Mouse (Mus musculus) liver, embryonic 15.5 days (tissue): ENCODE data around the gene Gm28053. TPM values are rescaled to one million over a fixed set of nuclear protein-coding genes. Genes with fewer than 3 reads are reported as not detected.

Experiments used
- ATAC-seq: fragments of 200-750 bp; cut with Nextera tagmentation; 2 replicates; pipeline ENCODE4 v1.8.0; 2017; ENCODE audit warnings: moderate number of reproducible peaks, mild to moderate bottlenecking, moderate library complexity; ENCODE audit not compliant: insufficient read depth
- H3K27ac ChIP-seq: fragments of 300-500 bp; sonication (generic); replicated peaks from 2 replicates; pipeline ENCODE4 v1.5.1; 2015; ENCODE audit warnings: mild to moderate bottlenecking, inconsistent platforms
- H3K27me3 ChIP-seq: fragments of 300-500 bp; sonication (generic); 2 replicates; pipeline ENCODE4 v1.6.1; 2015; ENCODE audit warnings: mild to moderate bottlenecking, inconsistent platforms
- H3K36me3 ChIP-seq: fragments of 300-500 bp; sonication (generic); replicated peaks from 2 replicates; pipeline ENCODE4 v1.6.1; 2015; ENCODE audit warnings: moderate library complexity, mild to moderate bottlenecking, inconsistent platforms
- H3K4me1 ChIP-seq: fragments of 300-500 bp; sonication (generic); replicated peaks from 2 replicates; pipeline ENCODE4 v1.6.1; 2015; ENCODE audit warnings: inconsistent platforms
- H3K4me2 ChIP-seq: fragments of 300-500 bp; sonication (generic); 2 replicates; pipeline ENCODE4 v1.6.1; 2015; ENCODE audit warnings: moderate library complexity, mild to moderate bottlenecking, inconsistent platforms
- H3K4me3 ChIP-seq: fragments of 300-500 bp; sonication (generic); replicated peaks from 2 replicates; pipeline ENCODE4 v1.5.1; 2015; ENCODE audit warnings: mild to moderate bottlenecking, inconsistent platforms
- H3K9ac ChIP-seq: fragments of 300-500 bp; sonication (generic); 2 replicates; pipeline ENCODE4 v1.6.1; 2015; ENCODE audit warnings: moderate library complexity, mild to moderate bottlenecking, inconsistent platforms
- H3K9me3 ChIP-seq: fragments of 300-500 bp; sonication (generic); replicated peaks from 2 replicates; pipeline ENCODE4 v1.6.1; 2016; ENCODE audit warnings: inconsistent platforms
- WGBS: fragments of 180-500 bp; shearing (Covaris S2); methylation state at CpG from one replicate; pipeline ENCODE4 v1.1.7; 2015; ENCODE audit warnings: mixed read lengths; ENCODE audit not compliant: insufficient replicate concordance; 5-methylcytosine and 5-hydroxymethylcytosine counted together
- polyA plus RNA-seq: library from polyadenylated mRNA; unstranded; fragments of >200 nt; fragmentation: Nextera tagmentation; extraction: Ambion mirVana; gene quantifications from 2 replicates; pipeline ENCODE4 v1.2.1, GENCODE M21; 2015

Gm28053 gene
- polyA plus RNA-seq, 1 experiment from 2014 or later = not detected

GRCm38 (mm10) chr6:48725476-48725875 is 7.1 kb downstream of the Gm28053 start:
- 9% methylated on average over 1 of the region's 1 CpGs for WGBS
- no peak overlapping the region for H3K4me2 ChIP-seq
- H3K27ac ChIP-seq = no peak overlapping the region
- H3K4me3 ChIP-seq = no peak overlapping the region
- ATAC-seq = no peak
- no peaks in the 10 kb centered on the region for H3K9me3 ChIP-seq
- H3K9ac ChIP-seq = no peak overlapping the region
- H3K27me3 ChIP-seq = no peaks in the 10 kb centered on the region
- no peaks in the 10 kb centered on the region for H3K36me3 ChIP-seq
- H3K4me1 ChIP-seq = no peaks in the 10 kb centered on the region

GRCm38 (mm10) chr6:48727761-48728160 is 9.4 kb downstream of the Gm28053 start:
- no peaks in the 10 kb centered on the region for H3K27me3 ChIP-seq
- no peak for ATAC-seq
- 61% methylated on average over 5 of the region's 5 CpGs for WGBS
- no peak overlapping the region for H3K27ac ChIP-seq
- no peaks in the 10 kb centered on the region for H3K9me3 ChIP-seq
- H3K4me3 ChIP-seq = no peak overlapping the region
- H3K4me1 ChIP-seq = no peaks in the 10 kb centered on the region
- H3K4me2 ChIP-seq = no peak overlapping the region
- H3K36me3 ChIP-seq = no peaks in the 10 kb centered on the region
- no peak overlapping the region for H3K9ac ChIP-seq

- no peak overlapping the region for H3K27ac ChIP-seq
- no peaks in the 10 kb centered on the region for H3K4me1 ChIP-seq
- whole genome bisulfite sequencing = 9% methylated on average over 8 of the region's 8 CpGs
- no peaks in the 10 kb centered on the region for H3K9me3 ChIP-seq
- ATAC-seq = no peak
- H3K4me2 ChIP-seq = no peak overlapping the region
- no peak overlapping the region for H3K9ac ChIP-seq
- no peak overlapping the region for H3K4me3 ChIP-seq
- no peaks in the 10 kb centered on the region for H3K27me3 ChIP-seq
- H3K36me3 ChIP-seq = no peaks in the 10 kb centered on the region
Observed at GRCm38 (mm10) chr6:48732864-48733304, 14.5 kb downstream of the Gm28053 start.

GRCm38 (mm10) chr6:48733660-48734059 is 15.3 kb downstream of the Gm28053 start:
- 60% methylated on average over 1 of the region's 1 CpGs for WGBS

GRCm38 (mm10) chr6:48737053-48737452 is 18.6 kb downstream of the Gm28053 start:
- Histone ChIP-seq H3K27ac (no peak overlapping the region), H3K36me3 (no peaks in the 10 kb centered on the region), H3K9me3 (no peaks in the 10 kb centered on the region), H3K4me3 (no peak overlapping the region), H3K4me1 (peaks cover 13% of the 10 kb centered on the region), H3K27me3 (0 out of 2 replicates have a peak, but pooled peaks cover 3% of the 10 kb centered on the region), H3K4me2 (no peak overlapping the region), H3K9ac (no peak overlapping the region)
- no peak for ATAC-seq
- WGBS = 23% methylated on average over 2 of the region's 2 CpGs

More at GRCm38 (mm10) chr6:48733660-48734059, 15.3 kb downstream of the Gm28053 start:
- Histone ChIP-seq H3K27ac (no peak overlapping the region), H3K9me3 (no peaks in the 10 kb centered on the region), H3K27me3 (no peaks in the 10 kb centered on the region), H3K4me2 (no peak overlapping the region), H3K4me1 (no peaks in the 10 kb centered on the region), H3K36me3 (no peaks in the 10 kb centered on the region), H3K4me3 (no peak overlapping the region), H3K9ac (no peak overlapping the region)
- no peak for ATAC-seq

GRCm38 (mm10) chr6:48737688-48738087 is 19.3 kb downstream of the Gm28053 start:
- WGBS = 65% methylated on average over 5 of the region's 5 CpGs
- ATAC-seq = no peak

GRCm38 (mm10) chr6:48738961-48739779 is 20.8 kb downstream of the Gm28053 start, which contains the start of gene Gimap1:
Gene Gimap1, plus strand, starts transcription at chr6:48739054.
- WGBS = 11% methylated on average over 15 of the region's 15 CpGs
- Histone ChIP-seq H3K27ac (no peak within 1 kb of the TSS), H3K4me1 (peaks cover 21% of the 10 kb centered on the region), H3K36me3 (no peaks in the 10 kb centered on the region), H3K27me3 (0 out of 2 replicates have a peak, but pooled peaks cover 3% of the 10 kb centered on the region), H3K9me3 (no peaks in the 10 kb centered on the region), H3K9ac (no peak within 1 kb of the TSS), H3K4me2 (peak within 1 kb of the TSS; percentile 32; the same call in 1 of the 2 replicates), H3K4me3 (peak within 1 kb of the TSS; percentile 29)
- ATAC-seq = no peak

More at GRCm38 (mm10) chr6:48737688-48738087, 19.3 kb downstream of the Gm28053 start:
- H3K4me3 ChIP-seq = no peak overlapping the region
- no peaks in the 10 kb centered on the region for H3K9me3 ChIP-seq
- H3K27ac ChIP-seq = no peak overlapping the region
- 0 out of 2 replicates have a peak, but pooled peaks cover 3% of the 10 kb centered on the region for H3K27me3 ChIP-seq
- H3K4me2 ChIP-seq = no peak overlapping the region
- no peaks in the 10 kb centered on the region for H3K36me3 ChIP-seq
- peaks cover 18% of the 10 kb centered on the region for H3K4me1 ChIP-seq
- H3K9ac ChIP-seq = no peak overlapping the region

- H3K36me3 ChIP-seq = no peaks in the 10 kb centered on the region
- H3K9ac ChIP-seq = no peak overlapping the region
- no peak overlapping the region for H3K4me3 ChIP-seq
- no peak overlapping the region for H3K27ac ChIP-seq
- H3K4me1 ChIP-seq = peaks cover 21% of the 10 kb centered on the region
- no peaks in the 10 kb centered on the region for H3K9me3 ChIP-seq
- ATAC-seq = no peak
- WGBS = 35% methylated on average over 3 of the region's 3 CpGs
- 0 out of 2 replicates have a peak, but pooled peaks cover 3% of the 10 kb centered on the region for H3K27me3 ChIP-seq
- H3K4me2 ChIP-seq = no peak overlapping the region
Observed at GRCm38 (mm10) chr6:48739780-48740055, 21.3 kb downstream of the Gm28053 start.

- H3K9ac ChIP-seq = no peak overlapping the region
Observed at GRCm38 (mm10) chr6:48740501-48741169, 22.2 kb downstream of the Gm28053 start.

GRCm38 (mm10) chr6:48741273-48741672 is 22.9 kb downstream of the Gm28053 start:
- ATAC-seq = no peak
- no peak overlapping the region for H3K4me2 ChIP-seq
- no peak overlapping the region for H3K4me3 ChIP-seq
- H3K27ac ChIP-seq = peak overlapping the region; percentile 61; the same call in 1 of the 2 replicates
- H3K27me3 ChIP-seq = 0 out of 2 replicates have a peak, but pooled peaks cover 3% of the 10 kb centered on the region
- peaks cover 29% of the 10 kb centered on the region for H3K4me1 ChIP-seq
- no peak overlapping the region for H3K9ac ChIP-seq
- no peaks in the 10 kb centered on the region for H3K36me3 ChIP-seq
- no peaks in the 10 kb centered on the region for H3K9me3 ChIP-seq
- WGBS = 8% methylated on average over 3 of the region's 3 CpGs

More at GRCm38 (mm10) chr6:48740501-48741169, 22.2 kb downstream of the Gm28053 start:
- 0 out of 2 replicates have a peak, but pooled peaks cover 3% of the 10 kb centered on the region for H3K27me3 ChIP-seq
- no peaks in the 10 kb centered on the region for H3K36me3 ChIP-seq
- H3K4me1 ChIP-seq = peaks cover 22% of the 10 kb centered on the region
- H3K4me2 ChIP-seq = no peak overlapping the region
- no peaks in the 10 kb centered on the region for H3K9me3 ChIP-seq
- H3K4me3 ChIP-seq = no peak overlapping the region
- no peak for ATAC-seq
- H3K27ac ChIP-seq = 0 out of 2 replicates have a peak overlapping the region, but pooled peaks have one; percentile 61
- WGBS = 53% methylated on average over 3 of the region's 3 CpGs

- H3K4me3 ChIP-seq = no peak overlapping the region
- no peaks in the 10 kb centered on the region for H3K9me3 ChIP-seq
- no peaks in the 10 kb centered on the region for H3K36me3 ChIP-seq
- peaks cover 29% of the 10 kb centered on the region for H3K4me1 ChIP-seq
- H3K27ac ChIP-seq = peak overlapping the region; percentile 61
- peak; percentile 35; the same call in 1 of the 2 replicates for ATAC-seq
- no peak overlapping the region for H3K9ac ChIP-seq
- H3K4me2 ChIP-seq = peak overlapping the region; percentile 57
- WGBS = 38% methylated on average over 9 of the region's 9 CpGs
- H3K27me3 ChIP-seq = 0 out of 2 replicates have a peak, but pooled peaks cover 3% of the 10 kb centered on the region
Observed at GRCm38 (mm10) chr6:48741711-48742206, 23.4 kb downstream of the Gm28053 start.
